Mouse (Mus musculus) layer of hippocampus, adult 8-10 months (tissue): ENCODE results near the gene Adarb1. TPM values are rescaled to one million over a fixed set of nuclear protein-coding genes. Genes with fewer than 3 reads are reported as not detected.

Experiments
- DNase-seq, 2 experiments: peaks; one replicate each; pipeline ENCODE4 v3.0.0; 2022; ENCODE audit warnings: low spot score in 2 of 2
- total RNA-seq, 4 experiments: library from RNA; stranded (reverse); gene quantifications; 2 replicates each; pipeline ENCODE4 v1.2.4; 2022

Gene Adarb1
- total RNA-seq, 4 experiments from 2014 or later: 107 to 123 (median 114) TPM

DNA sequence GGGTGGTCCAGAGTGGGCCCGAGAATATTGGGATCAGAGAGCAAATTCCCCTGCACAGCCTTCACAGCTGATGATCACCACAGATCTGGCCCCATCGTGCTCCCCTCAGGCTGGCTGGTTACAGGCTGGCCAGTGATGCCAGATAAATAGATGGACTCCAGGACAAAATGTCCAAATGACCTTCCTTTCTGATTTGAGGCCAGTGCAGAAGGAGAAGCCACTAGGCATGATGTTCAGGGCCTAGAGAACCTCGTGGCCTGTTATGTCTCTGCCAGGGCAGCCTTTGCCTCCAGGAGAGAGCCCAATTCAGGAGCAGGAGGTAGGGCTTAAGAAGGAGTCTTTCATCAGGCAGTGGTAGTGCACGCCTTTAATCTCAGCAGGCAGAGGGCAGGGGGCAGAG lies 17.3 kb upstream of the Adarb1 start:
- no peak for DNase-seq

DNA sequence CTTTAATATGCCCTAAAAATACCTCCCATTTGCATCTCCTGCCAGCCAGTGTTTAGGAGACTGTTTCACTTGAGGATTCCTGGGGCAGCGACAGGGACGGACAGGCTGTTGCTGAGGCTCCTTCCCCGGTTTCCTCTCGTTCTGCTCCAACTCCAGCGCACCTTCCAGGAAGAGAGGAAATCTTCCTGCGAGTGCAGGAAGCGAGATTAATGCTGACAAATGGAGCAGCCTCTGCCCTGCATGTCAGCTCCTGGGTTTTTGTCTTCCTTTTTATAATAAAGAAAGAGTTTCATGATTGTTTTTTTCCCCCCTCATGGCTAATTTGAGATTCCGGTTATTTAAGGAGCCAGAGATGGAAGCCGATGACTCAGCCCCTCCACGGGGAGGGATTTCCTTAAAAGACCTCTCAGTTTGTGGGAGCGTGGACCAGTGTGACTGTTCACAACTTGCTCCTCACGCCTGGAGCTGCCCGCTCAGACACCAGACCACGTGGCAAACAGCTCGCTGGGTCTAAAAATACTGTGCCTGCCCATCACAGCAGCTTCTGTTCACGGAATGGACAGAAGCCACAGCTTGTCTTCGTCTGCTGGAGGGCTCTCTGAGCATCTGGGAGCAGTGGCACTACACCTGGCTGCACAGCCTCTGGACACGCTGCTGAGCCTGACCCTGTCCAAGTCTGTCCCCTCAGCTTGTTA lies 16.5 kb upstream of the Adarb1 start:
- DNase-seq: peak; percentile 38 to 54

DNA sequence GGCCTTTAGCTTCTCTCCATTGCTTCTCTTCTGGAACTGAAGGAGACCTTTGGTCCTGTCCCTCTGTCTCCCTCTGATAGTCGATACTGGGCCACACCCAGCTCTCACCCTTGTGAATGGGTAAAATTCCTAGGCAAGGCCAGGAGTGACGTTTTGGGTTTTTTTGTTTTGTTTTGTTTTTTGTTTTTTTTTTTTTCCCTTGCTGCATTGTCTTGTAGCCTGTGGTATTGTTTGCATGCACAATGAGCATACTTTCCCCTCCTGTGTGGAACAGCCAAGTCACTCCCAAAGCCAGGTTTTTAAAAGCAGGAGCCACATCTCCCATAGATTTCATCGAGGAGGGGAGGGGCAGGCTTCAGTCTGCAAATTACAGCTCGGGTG lies 16.0 kb upstream of the Adarb1 start:
- DNase-seq: no peak

DNA sequence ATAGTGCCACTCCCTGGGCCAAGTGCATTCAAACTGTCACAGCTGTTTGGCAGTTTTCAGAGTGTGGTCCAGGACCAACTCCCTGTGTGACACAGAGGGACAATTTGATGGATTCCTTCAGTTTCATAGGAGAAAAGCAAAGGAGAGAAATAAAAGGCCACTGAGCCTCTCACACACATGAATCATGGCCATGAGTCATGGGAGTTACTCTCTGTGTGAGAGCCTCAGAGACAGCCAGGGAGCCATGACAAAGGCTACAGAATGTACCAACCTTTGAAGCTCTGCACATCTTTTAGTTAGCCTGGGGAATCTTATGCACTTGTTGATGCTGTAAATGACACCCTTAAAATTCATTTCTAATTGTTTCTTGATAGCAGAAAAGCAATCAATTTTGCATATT lies 12.7 kb upstream of the Adarb1 start:
- no peak for DNase-seq

DNA sequence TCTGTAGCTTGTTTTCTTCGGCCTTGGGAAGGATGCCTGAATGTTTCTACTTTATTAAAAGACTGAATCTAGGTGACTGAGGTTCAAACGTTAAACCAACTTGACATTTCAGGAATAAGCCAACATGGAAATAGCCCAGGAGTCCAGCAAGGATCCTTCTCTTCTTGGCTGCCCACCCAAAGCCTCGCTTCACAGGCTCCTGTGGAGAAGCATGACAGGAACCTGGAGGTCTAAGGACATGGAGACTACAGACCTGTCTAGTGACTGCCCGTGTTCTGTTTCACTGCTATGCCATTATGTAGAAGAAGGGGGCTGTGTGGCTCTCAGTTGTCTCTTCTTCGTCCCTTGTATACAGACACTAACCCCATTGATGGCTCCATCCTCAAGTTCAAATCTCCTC lies 11.9 kb upstream of the Adarb1 start:
- DNase-seq: no peak

DNA sequence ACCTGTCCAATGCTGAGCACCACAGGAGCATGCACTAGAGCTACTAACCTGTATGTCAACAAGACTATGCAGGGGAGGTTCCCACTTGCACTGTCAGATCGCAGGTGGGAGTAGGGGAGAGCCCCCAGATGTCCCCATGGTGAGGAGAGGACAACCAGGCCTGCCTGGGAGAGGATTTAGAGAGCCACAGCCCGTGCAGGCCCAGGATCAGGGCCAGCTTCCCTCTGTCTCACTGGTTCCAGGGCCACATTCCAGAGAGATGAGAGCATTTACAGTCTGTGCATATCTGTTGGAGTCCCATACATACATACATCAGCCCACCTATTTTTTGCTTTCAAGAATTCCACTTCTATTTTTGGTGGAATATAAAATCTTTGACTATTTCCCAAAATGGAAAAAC lies 9.5 kb upstream of the Adarb1 start:
- DNase-seq: no peak

DNA sequence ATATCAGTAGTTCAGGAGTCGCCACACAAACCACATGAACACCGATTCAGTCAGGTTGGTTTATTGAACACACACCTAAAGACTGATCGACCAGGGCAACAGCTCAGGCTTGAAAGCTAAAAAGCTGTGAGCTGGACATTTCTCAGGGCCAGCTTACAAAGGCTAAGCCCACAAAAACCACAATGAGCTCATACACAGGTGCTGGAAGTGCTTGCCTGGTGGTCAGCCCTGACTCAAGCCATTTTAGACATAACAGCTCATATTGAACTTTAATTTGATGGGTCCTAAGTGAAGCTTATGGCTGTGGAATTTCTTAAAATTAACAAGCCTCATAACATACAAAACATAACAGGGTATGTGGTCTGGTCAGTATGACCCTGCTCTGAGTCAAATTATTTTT lies 2.1 kb upstream of the Adarb1 start:
- DNase-seq: no peak

DNA sequence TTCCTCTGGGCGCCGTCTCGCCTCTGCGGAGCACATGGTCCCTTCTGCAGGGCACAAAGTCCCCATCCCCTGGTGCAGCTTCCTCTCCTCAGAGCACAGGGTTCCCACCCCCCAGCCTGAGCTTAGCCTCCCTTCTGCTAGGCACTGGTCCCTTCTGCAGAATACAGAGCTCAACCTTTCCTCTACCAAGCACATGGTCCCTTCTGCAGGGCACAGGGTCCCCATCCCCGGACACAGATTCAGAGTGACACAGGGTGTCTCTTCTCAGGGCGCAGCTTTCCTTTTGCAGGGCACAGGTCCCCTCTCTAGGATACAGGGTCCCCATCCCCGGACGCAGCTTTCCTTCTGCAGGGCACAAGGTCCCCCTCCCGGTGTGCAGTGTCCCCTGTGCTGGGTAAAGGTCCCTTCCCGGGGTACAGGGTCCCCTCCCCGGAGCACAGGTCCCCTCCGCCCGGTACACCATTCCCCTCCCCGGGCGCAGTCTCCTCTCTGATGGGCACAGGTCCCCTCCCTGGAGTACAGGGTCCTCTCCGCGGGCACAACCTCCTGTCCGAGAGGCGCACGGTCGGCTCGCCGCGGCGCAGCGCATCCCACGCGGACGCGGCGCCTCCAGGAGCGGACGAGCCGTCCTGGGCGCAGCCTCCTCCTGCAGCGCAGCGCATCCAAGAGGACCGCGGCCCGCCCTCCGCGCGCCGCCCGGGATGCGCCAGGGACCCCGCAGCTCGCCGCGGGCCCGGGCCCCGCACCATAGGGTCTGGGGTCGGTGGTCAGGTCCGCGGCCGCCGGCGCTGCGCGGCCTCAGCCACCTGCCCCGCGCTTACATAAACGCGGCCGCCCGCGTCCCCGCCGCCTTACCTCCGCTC lies 599 bp downstream of the Adarb1 start:
- no peak for DNase-seq

DNA sequence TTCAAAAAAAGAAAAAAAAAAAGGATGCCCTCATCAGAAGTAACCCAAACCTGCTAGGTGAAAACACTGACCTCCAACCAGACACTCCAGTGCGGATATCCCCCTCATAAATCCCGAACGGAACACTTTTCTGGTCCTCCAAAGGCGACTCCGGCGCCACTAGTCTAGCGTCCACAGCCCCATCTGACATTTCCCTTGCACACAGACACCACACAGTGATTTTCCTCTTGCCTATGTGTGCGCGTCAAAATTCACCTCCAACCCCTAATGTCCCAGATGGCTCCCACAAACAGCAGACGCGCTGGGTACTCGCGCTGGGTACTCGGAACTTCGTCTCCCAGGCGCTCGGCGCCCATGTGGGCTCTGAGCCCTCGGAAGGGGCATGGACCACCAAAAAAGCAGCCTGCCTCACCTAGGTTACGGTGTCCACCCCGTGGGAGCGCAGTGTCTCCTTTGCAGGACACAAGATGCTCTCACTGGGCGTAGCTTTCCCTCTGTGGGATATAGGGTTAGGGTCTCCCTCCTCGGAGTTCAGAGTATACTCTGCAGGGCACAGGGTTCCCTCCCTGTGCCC lies 1.3 kb downstream of the Adarb1 start:
- DNase-seq: no peak

DNA sequence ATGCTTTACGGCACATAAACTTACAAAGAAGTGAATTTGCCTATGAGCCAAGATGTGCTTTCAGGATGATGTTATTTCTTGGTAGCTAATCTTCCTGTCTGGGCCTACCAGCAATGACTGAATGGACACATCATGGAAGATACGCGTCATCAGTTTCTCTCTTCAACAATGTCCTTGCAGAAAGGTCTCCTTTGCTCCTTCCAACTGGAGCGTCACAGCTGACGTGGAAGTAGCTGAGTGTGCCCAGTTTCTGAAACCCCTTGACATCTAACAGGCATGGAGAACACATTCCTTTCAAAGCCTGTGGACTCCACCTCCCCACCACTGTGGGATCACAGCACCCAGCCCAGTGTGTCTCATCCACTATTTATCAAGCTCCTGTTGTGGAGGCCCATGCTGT lies 2.2 kb downstream of the Adarb1 start:
- DNase-seq: no peak

DNA sequence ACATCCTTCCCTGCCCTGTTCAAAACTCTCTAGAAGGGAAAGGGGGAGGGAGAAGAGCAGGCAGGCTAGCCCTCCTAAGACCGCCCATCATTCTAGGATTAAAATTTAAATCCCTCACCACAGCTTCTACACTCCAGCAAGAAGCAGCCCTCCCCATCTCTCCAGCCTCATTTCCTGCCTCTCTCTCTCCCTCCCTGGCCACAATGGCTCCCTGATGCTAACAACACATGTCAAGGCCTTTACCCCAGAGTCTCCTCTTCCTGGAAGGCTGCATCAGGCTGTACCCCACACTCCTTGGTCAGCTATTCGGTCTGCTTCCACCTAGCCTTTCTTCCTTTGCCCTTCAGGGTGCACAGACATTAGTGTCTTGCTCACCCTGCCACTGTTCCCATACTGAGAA lies 4.3 kb downstream of the Adarb1 start:
- no peak for DNase-seq

DNA sequence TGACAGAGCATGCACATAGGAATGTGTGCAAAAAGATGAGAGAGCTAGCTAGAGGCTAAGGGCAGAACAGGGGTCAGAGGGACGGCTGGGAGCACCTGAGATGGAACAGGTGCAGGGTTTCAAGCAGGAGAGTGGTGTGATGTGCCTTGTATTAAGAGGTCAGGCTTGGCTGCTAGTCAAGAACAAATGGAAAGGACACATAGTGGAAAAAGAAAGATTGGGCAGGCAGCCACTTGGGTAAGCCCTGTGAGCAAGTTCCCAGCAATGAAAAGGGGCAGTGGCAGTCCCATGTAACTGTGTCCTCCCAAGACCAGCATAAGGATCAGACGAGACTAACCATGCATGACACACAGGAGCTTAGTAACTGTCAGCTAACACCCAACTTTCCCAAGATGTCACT lies 8.9 kb downstream of the Adarb1 start:
- no peak for DNase-seq

DNA sequence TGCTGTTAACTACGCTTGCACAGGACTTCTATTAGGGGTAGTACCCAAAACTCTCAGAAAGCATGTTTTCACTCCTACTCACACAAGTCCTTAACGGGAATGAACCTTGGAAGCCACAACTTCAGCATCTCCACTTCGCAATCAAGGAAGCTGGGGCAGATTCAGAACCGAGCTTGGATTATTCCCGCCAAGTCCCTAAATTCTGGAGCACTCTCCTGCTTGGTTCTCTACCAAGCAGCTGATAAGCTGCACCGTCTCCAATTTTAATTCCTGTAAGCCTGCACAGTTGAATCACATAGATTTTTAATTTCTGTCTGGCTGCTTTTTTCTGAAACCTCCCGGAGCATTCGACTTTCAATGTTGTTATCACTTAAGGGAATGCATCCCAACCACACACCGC lies 9.8 kb downstream of the Adarb1 start:
- DNase-seq: no peak

DNA sequence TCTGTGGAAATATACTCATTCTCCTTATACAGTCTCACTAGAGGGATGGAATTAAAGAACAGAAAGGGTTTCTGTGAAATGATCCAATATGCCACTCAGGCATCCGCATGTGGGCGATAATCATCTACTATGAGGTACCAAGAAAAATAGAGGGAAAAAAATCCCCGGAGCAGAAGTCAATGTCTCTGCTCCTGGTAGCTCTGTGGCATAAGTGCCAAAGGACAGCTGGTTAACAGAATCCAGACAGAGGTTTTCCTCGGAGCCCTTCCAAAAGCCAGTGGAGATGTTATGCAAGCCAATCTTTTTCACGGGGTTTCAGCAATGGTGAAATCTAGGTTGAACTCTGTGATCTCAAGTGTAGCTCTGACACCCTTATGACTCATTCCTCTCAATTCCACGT lies 11.6 kb downstream of the Adarb1 start:
- peak in 1 of 2 experiments; percentile 18 for DNase-seq

DNA sequence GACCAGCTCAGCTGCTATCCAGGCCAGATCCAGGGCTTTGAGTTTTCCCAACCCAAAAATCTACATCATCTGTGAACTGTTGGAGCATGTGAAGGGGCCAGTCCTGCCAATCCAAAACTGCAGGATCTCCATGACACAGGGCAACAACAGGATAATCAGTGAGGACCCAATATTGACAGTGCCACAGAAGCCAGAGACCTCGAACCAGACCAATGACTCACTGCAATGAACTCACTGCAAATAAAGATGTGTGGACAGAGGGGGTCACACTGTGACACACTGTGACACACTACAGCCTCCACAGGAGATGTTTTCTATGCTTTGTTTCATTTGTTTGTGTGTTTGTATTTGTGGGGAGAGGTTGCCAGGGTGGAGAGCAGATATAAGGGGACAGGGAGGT lies 15.6 kb downstream of the Adarb1 start:
- DNase-seq: no peak

DNA sequence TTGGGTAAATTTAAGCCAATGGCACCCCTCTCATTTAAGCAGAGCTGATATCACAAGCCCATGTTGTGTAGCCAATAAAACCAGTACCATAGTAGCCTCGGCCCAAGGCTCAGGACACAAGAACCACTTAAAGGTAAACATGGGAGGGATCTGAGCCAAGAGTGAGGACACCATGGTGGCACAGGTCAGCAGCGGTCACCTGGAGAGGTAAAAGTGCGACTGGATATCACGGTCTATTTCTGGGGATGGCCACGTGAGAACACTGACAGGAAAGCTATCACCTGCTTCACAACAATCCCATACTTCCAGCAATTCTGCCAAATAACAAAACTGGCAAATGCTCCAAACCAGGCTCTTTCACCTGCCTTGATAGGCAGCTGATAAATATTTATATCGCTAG lies 17.0 kb downstream of the Adarb1 start:
- no peak for DNase-seq

DNA sequence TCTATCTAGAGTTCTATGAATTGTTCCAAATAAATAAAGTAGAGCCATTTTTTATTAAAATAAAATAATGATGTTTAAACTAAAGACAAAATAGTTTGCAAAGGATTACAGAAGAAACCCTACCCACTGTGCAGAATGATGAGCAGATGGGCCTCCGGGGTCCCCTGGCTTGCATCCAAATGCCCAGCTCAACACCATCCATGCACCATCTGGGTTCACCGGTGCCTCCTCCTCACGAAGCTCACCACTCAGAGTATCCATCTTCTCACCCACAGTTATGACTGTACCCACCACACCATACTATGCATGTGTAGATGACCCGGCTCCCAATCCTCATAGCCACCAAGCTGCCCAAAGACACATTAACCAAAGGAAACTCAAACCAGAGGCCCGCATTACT lies 18.1 kb downstream of the Adarb1 start:
- no peak for DNase-seq

DNA sequence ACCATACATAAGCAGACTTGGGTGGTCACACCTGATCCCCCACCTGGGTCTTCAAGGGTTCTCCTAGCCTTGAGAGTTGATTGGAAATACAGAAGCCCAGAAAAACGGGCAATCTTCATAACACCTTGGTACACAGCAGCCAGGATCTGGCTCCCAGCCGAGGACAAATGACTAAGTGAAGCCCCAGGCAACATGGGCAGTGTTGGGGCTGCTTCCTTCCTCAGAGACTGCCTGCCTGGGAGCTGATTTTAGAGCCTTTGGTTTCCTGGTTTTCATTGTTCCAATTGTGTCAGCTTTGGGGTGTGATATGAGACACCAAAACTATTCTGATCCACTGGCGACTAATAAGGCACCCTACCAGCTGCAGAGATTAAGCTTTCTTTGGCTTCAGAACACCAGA lies 20.0 kb downstream of the Adarb1 start:
- DNase-seq: no peak

DNA sequence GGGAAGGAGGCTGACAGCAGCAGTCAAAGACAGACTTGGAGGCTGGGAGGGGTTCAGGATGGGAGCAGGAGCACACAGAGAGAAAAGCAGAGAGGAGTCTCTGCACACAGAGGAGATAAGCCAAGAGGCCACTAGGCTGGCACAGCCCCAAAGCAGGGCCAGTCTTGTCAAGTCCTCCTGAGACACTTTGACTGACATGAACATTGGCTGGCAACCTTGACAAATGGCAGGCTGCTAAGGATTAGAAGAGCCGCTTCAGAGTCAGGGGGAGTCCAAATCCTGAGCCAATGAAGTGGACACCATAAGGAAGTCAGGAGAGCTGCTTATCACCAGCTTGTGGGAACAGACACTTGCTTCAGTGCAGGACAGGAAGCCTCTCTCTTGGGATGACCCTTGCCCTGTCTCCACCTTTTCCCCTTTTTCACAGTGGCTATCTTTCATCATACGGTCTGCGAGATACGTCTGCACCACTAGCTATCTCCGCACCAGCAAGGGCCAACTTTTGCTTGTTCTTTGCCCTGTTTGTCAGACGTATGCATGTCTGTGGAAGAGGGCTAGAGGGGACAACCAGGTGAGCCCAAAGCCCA lies 20.9 kb downstream of the Adarb1 start:
- no peak for DNase-seq

DNA sequence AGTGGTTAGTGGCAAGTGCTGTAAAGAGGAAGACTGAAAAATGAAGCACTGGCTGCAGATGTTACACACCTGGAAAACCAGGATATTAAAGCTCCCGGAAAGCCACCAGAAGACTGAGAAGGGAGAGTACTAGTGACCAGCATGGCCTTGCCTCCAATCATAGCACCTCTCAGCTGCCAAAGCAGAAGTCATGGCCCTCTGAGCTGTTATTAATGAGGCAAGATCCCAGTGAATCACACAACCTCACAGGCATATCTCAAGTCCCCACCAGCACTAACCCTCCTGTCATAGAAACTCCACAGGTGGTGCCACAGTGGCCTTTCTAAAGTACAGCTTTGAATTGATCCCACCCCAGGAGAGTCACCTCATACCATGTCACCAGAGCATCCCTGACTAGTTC lies 22.1 kb downstream of the Adarb1 start:
- DNase-seq: no peak

DNA sequence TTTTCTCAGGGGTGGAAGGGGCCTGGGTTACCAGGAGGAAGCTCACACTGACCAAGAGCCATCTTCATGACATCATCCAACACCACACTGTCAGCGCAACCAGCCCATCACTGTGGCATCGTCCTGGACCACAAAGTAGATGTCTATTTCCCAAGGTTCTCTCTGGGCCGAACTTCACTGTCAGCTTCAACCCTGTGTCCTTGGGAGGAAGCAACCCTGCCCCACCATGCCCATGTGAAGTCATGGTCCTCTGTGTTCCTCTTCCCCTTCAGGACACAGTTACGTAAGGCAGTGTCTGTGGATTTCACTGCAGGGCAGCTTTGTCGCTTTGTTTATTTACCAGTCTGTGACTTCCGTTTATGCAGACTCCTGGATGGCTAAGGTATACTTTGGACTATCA lies 27.0 kb downstream of the Adarb1 start:
- DNase-seq: no peak

DNA sequence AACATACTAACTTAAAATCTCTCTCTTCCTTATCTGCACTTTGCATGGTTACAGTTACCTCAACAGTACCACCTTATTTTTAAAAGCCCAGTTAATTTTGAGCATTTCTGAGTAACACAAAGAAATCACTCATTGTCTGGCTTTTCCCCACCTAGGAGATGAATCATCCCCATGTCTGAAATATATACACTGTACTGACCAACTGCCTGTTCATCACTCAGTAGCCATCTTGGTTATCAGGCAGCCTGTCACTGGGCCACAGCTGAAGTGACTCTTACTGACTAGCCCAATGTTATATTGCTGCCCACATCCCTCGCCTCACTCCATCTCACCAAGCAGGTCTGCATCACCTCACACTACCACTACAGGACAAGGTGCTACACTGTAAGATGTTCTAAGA lies 30.5 kb downstream of the Adarb1 start:
- DNase-seq: no peak
